Mouse (Mus musculus): ENCODE results near the gene Slc44a2.

GRCm38 (mm10) chr9:21289337-21289671, 31.2 kb upstream of the Slc44a2 start:
- TF ChIP-seq TCF12 (IDR thresholded peaks at IDR 0.05; ENCODE audit: insufficient read depth, poor library complexity, severe bottlenecking) (no peak), MYOG (IDR thresholded peaks at IDR 0.05; ENCODE audit: control insufficient read depth in 1 of 3, insufficient read depth in 1 of 3, insufficient read length in 2 of 3, low read depth in 2 of 3) (no peak)

Data from myocyte (in vitro differentiated cells).